26 mouse cellular contexts compared by ENCODE assay signal in genomic region chr7:45723301-45723700, GRCm38 (mm10). TPM values are rescaled to one million over a fixed set of nuclear protein-coding genes. Genes with fewer than 3 reads are reported as not detected.
A peak's percentile ranks its signal among the peaks of the same experiment; 100 is the strongest.
DNase-seq lines count a peak whose midpoint lies in the region; ATAC-seq and TF ChIP-seq lines count a peak whose summit lies in the region.
"Had no signal": no experiment of that assay in that cellular context is flagged by ENCODE, and none has a peak within 500 bp of the region (broad histone marks: within the 10 kb centered on the region; RNA-seq: fewer than 3 reads in every experiment).

No protein-coding gene starts in this region.

- TF ChIP-seq POLR2A in testis, adult 2 months (IDR thresholded peaks at IDR 0.05; ENCODE audit: control insufficient read depth, low read depth, low read length), result no peak

- peaks cover 6% of the 10 kb centered on the region for H3K4me1 ChIP-seq in testis, adult 2 months (ENCODE audit: control insufficient read depth, insufficient read depth, low read length)

- H3K27me3 ChIP-seq in testis, adult 2 months (ENCODE audit: control insufficient read depth, insufficient read depth, low read length), result no peaks in the 10 kb centered on the region
- H3K27me3 ChIP-seq: embryonic facial prominence, embryonic 12.5 days; forebrain, embryonic 12.5 days; heart, embryonic 12.5 days; Patski had no signal

- no peak overlapping the region for H3K27ac ChIP-seq in testis, adult 2 months (ENCODE audit: control insufficient read depth, insufficient read depth, low read depth, low read length)
- H3K27ac ChIP-seq: embryonic facial prominence, embryonic 12.5 days; forebrain, embryonic 12.5 days had no signal

- no peak for ATAC-seq in cerebellum, adult (ENCODE audit: insufficient number of reproducible peaks, low FRiP score, low TSS enrichment)
- ATAC-seq: activated CD4-positive, CD25-positive, alpha-beta regulatory T cell, adult 4 months; forebrain, postnatal 0 days; hindbrain, embryonic 16.5 days; inflammation-experienced regulatory T-cells, adult 6 months; Patski had no signal

- no peak for TF ChIP-seq CTCF in testis, adult 2 months (IDR thresholded peaks at IDR 0.05; ENCODE audit: control insufficient read depth, insufficient read depth, insufficient replicate concordance, low read depth, low read length)

- peak; percentile 42 for DNase-seq in cerebellum, adult 11-12 months
- peak; percentile 91 for DNase-seq in heart, adult 11 months
- no peak for DNase-seq in heart, postnatal 14 days
- no peak for DNase-seq in testis, postnatal 14 days (ENCODE audit: low spot score)
- DNase-seq in neural tube, embryonic 10.5 days (ENCODE audit: extremely low spot score, low spot score), result no peak
- DNase-seq: adrenal gland, postnatal 25 days; cerebellum, adult 11 months; cerebellum, postnatal 25 days; forebrain, postnatal 0 days; gastrocnemius, postnatal 14 days; heart, postnatal 36 days had no signal

- intact Hi-C loops in heart, postnatal 14 days (cut with DNase I), result no loop called here

- peak overlapping the region; percentile 80 for H3K4me3 ChIP-seq in testis, adult 2 months (ENCODE audit: control insufficient read depth, low read depth, low read length)
- H3K4me3 ChIP-seq: embryonic facial prominence, embryonic 12.5 days; forebrain, embryonic 12.5 days; heart, embryonic 12.5 days had no signal

- H3K36me3 ChIP-seq in testis, adult 2 months (ENCODE audit: control insufficient read depth, insufficient read depth, low read length), result no peaks in the 10 kb centered on the region

RNA-seq across cellular contexts. Expression of gene Fam83e, which starts 2.3 kb away (rescaled TPM):
- under 1 TPM; 0.17 to 0.24 TPM for total RNA-seq in heart, postnatal 14 days (2021)
- 145 and 176 TPM in 2 replicates for polyA plus RNA-seq in testis, adult 2 months (2012; rRNA removed)
- polyA plus RNA-seq: activated CD4-positive, CD25-positive, alpha-beta regulatory T cell, adult 4 months; forebrain, postnatal 0 days had no signal

RNA-seq across cellular contexts. Expression of gene Spaca4, which starts 2.3 kb away (rescaled TPM):
- total RNA-seq in heart, postnatal 14 days (2021), result not detected
- polyA plus RNA-seq in testis, adult 2 months (2012; rRNA removed), result 589 and 614 TPM in 2 replicates
- total RNA-seq: adrenal gland, adult 18-20 months; adrenal gland, postnatal 25 days; forebrain, postnatal 0 days; gastrocnemius, adult 18-20 months; gastrocnemius, postnatal 14 days; heart, adult 8-10 months; heart, postnatal 36 days had no signal
- polyA plus RNA-seq: activated CD4-positive, CD25-positive, alpha-beta regulatory T cell, adult 4 months; cortical plate, adult 2 months; embryonic facial prominence, embryonic 12.5 days; forebrain, embryonic 12.5 days; forebrain, postnatal 0 days; heart, embryonic 12.5 days; heart, embryonic 16.5 days; hindbrain, embryonic 11.5 days; hindbrain, embryonic 16.5 days; inflammation-experienced regulatory T-cells, adult 6 months; Patski had no signal

RNA-seq across cellular contexts. Expression of gene Sphk2, which starts 5.5 kb away (rescaled TPM):
- 10 to 100 TPM; 17.5 to 18.8 TPM for total RNA-seq in heart, postnatal 14 days (2021)
- polyA plus RNA-seq in testis, adult 2 months (2012; rRNA removed), result 33.4 and 34.6 TPM in 2 replicates

RNA-seq across cellular contexts. Expression of gene Rpl18, which starts 8.0 kb away (rescaled TPM):
- total RNA-seq in heart, postnatal 14 days (2021), result 100 to 1,000 TPM; 552 to 626 TPM
- polyA plus RNA-seq in testis, adult 2 months (2012; rRNA removed), result 517 and 652 TPM in 2 replicates

RNA-seq across cellular contexts. Expression of gene Dbp, which starts 18.4 kb away (rescaled TPM):
- total RNA-seq in heart, postnatal 14 days (2021), result 10 to 100 TPM; 24.7 to 27.1 TPM
- polyA plus RNA-seq in testis, adult 2 months (2012; rRNA removed), result 11.2 and 12.9 TPM in 2 replicates

Comparison
In these comparisons a context has a peak if more than half of its experiments do, and no peak if none do; other contexts are left out.
1. DNase-seq: peak in cerebellum, adult 11-12 months (single experiment) and heart, adult 11 months (single experiment); none in heart, postnatal 14 days (0 of 2), testis, postnatal 14 days (single experiment) and neural tube, embryonic 10.5 days (single experiment).